Mouse (Mus musculus): Measurements from ENCODE around the gene Dcdc2c.

DNA sequence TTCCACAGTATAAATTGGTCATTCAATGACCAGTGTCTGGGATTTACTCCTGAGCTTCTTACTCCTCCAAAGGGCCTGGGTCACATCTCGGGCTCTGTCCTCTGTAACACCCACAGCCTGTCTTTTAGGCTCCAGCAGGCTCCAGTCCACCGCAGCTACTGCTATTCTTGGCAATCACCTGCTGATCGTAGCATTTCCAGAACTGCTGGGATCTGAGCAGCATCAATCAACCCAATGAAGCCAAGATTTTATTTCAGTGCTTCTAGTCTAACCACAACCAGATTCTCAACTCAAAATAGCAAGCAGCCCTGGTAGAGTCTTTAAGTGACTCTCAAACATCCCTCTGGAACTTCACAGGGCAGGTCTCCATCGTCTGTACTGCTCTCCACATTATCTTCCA lies 3.3 kb downstream of the Dcdc2c start:
- TF ChIP-seq MYOD1 (IDR thresholded peaks at IDR 0.05; ENCODE audit: control insufficient read depth in 1 of 3, insufficient read length in 2 of 3, low read depth in 2 of 3) (peak in 1 of 3 experiments; percentile 34), POLR2A (IDR thresholded peaks at IDR 0.05; ENCODE audit: insufficient read length, low read depth) (no peak), MYOG (IDR thresholded peaks at IDR 0.05; ENCODE audit: control insufficient read depth in 1 of 3, insufficient read depth in 1 of 3, insufficient read length in 2 of 3, low read depth in 2 of 3) (peak in 2 of 3 experiments; percentile 34 to 65), E2F4 (IDR thresholded peaks at IDR 0.05; ENCODE audit: insufficient read depth) (no peak), USF1 (IDR thresholded peaks at IDR 0.05; ENCODE audit: low read depth) (no peak), REST (IDR thresholded peaks at IDR 0.05; ENCODE audit: insufficient read depth, insufficient read length) (no peak), POLR2AphosphoS2 (IDR thresholded peaks at IDR 0.05; ENCODE audit: insufficient read length, low read depth) (no peak), MAX (IDR thresholded peaks at IDR 0.05; ENCODE audit: low read depth) (no peak)
